Mouse (Mus musculus) layer of hippocampus, postnatal 36 days (tissue): ENCODE results near the gene Ifi47. TPM values are rescaled to one million over a fixed set of nuclear protein-coding genes. Genes with fewer than 3 reads are reported as not detected.

Source experiments
- total RNA-seq, 2 experiments: library from RNA; stranded (reverse); gene quantifications; 2 replicates each; pipeline ENCODE4 v1.2.3; 2021

Gene Ifi47
- total RNA-seq, 2 experiments from 2014 or later: 0.97 to 1.4 TPM

Other genes with a start within 250 kb of the Ifi47 start
- gene Gm12184, start 249.9 kb upstream of the Ifi47 start, total RNA-seq: 1 to 10 TPM in 1 of 2 experiments, under 1 TPM in 1; 0.40 to 1.3 TPM
- 1 to 10 TPM; 3.2 to 4.3 TPM for gene Irgm1, start 204.9 kb upstream of the Ifi47 start, total RNA-seq
- gene Gm5431, start 174.4 kb upstream of the Ifi47 start, total RNA-seq: under 1 TPM in 1 of 2 experiments, not detected in 1; 0.23 TPM
- 1 to 10 TPM in 1 of 2 experiments, under 1 TPM in 1; 0.66 to 1.5 TPM for gene Psme2b, start 130.4 kb upstream of the Ifi47 start, total RNA-seq
- not detected for gene Olfr56, start 97.7 kb upstream of the Ifi47 start, total RNA-seq
- under 1 TPM; 0.55 to 0.76 TPM for gene 9930111J21Rik1, start 97.2 kb upstream of the Ifi47 start, total RNA-seq
- under 1 TPM; 0.20 to 0.38 TPM for gene Gm12185, start 84.4 kb upstream of the Ifi47 start, total RNA-seq
- gene Tgtp1, start 82.4 kb upstream of the Ifi47 start, total RNA-seq: 1 to 10 TPM in 1 of 2 experiments, not detected in 1; 1.2 TPM
- gene 9930111J21Rik2, start 25.3 kb upstream of the Ifi47 start, total RNA-seq: 1 to 10 TPM; 1.2 to 1.7 TPM
- under 1 TPM in 1 of 2 experiments, not detected in 1; 0.87 TPM for gene Tgtp2, start 12.4 kb upstream of the Ifi47 start, total RNA-seq
- not detected for gene Olfr1396, start 38.3 kb downstream of the Ifi47 start, total RNA-seq
- not detected for gene Olfr1395, start 65.7 kb downstream of the Ifi47 start, total RNA-seq
- not detected for gene Olfr1394, start 77.8 kb downstream of the Ifi47 start, total RNA-seq
- not detected for gene Btnl9, start 110.6 kb downstream of the Ifi47 start, total RNA-seq
- 10 to 100 TPM; 45.0 to 48.7 TPM for gene Zfp62, start 126.7 kb downstream of the Ifi47 start, total RNA-seq
- gene Mgat1, start 167.6 kb downstream of the Ifi47 start, total RNA-seq: 10 to 100 TPM; 52.0 to 54.4 TPM
- not detected for gene Olfr1393, start 201.7 kb downstream of the Ifi47 start, total RNA-seq
- gene Olfr1392, start 208.7 kb downstream of the Ifi47 start, total RNA-seq: not detected
- not detected for gene Olfr10, start 228.2 kb downstream of the Ifi47 start, total RNA-seq
- gene Olfr1391, start 246.2 kb downstream of the Ifi47 start, total RNA-seq: not detected